Mouse (Mus musculus) kidney, embryonic 14.5 days (tissue): ENCODE results near the gene Pigl. TPM values are rescaled to one million over a fixed set of nuclear protein-coding genes. Genes with fewer than 3 reads are reported as not detected.
"Not testable (repeated sequence)": the region's sequence is repeated elsewhere in the genome, so short reads cannot be mapped to it uniquely, and the experiment has no call there.

Experiments
- ATAC-seq: fragments of 200-750 bp; cut with Nextera tagmentation; 2 replicates; pipeline ENCODE4 v1.8.0; 2017; ENCODE audit warnings: moderate number of reproducible peaks, mild to moderate bottlenecking, moderate TSS enrichment, moderate library complexity; ENCODE audit not compliant: low FRiP score, low TSS enrichment
- H3K27ac ChIP-seq: fragments of 300-500 bp; sonication (generic); 2 replicates; pipeline ENCODE4 v1.5.1; 2014; ENCODE audit warnings: low read depth, mild to moderate bottlenecking, low read length, moderate library complexity, mixed read lengths
- H3K27me3 ChIP-seq: fragments of 300-500 bp; sonication (generic); 2 replicates; pipeline ENCODE4 v1.6.1; 2014; ENCODE audit warnings: mild to moderate bottlenecking, low read length; ENCODE audit not compliant: control insufficient read depth, insufficient read depth
- H3K36me3 ChIP-seq: fragments of 300-500 bp; sonication (generic); 2 replicates; pipeline ENCODE4 v1.6.1; 2014; ENCODE audit warnings: low read length, mixed read lengths; ENCODE audit not compliant: control insufficient read depth, insufficient read depth
- H3K4me1 ChIP-seq: fragments of 300-500 bp; sonication (generic); 2 replicates; pipeline ENCODE4 v1.6.1; 2014; ENCODE audit warnings: low read length, mixed read lengths; ENCODE audit not compliant: control insufficient read depth, insufficient read depth
- H3K4me2 ChIP-seq: fragments of 300-500 bp; sonication (generic); replicated peaks from 2 replicates; pipeline ENCODE4 v1.6.1; 2014; ENCODE audit warnings: low read depth, mild to moderate bottlenecking, low read length
- H3K4me3 ChIP-seq: fragments of 300-500 bp; sonication (generic); 2 replicates; pipeline ENCODE4 v1.5.1; 2014; ENCODE audit warnings: mild to moderate bottlenecking, low read length
- H3K9ac ChIP-seq: fragments of 300-500 bp; sonication (generic); 2 replicates; pipeline ENCODE4 v1.6.1; 2014; ENCODE audit warnings: low read depth, mild to moderate bottlenecking, low read length, moderate library complexity
- H3K9me3 ChIP-seq: fragments of 300-500 bp; sonication (generic); 2 replicates; pipeline ENCODE4 v1.6.1; 2016; ENCODE audit warnings: low read length; ENCODE audit not compliant: control insufficient read depth
- WGBS: fragments of 180-500 bp; shearing (Covaris S2); extraction: QIAGEN DNeasy Blood & Tissue Kit; methylation state at CpG from one replicate; pipeline ENCODE4 v1.1.7; 2014; 5-methylcytosine and 5-hydroxymethylcytosine counted together
- polyA plus RNA-seq: library from polyadenylated mRNA; unstranded; fragments of >200 nt; fragmentation: Nextera tagmentation; extraction: Ambion mirVana; gene quantifications from 2 replicates; pipeline ENCODE4 v1.2.1, GENCODE M21; 2014

Gene Pigl
- polyA plus RNA-seq, 1 experiment from 2014 or later, result 15.1 TPM

GRCm38 (mm10) chr11:62500529-62500928 is 42.3 kb downstream of the Pigl start:
- Histone ChIP-seq H3K9ac (no peak overlapping the region), H3K36me3 (no peaks in the 10 kb centered on the region), H3K9me3 (no peaks in the 10 kb centered on the region), H3K4me1 (no peaks in the 10 kb centered on the region; the same call in 1 of the 2 replicates), H3K4me3 (no peak overlapping the region), H3K27ac (no peak overlapping the region), H3K4me2 (no peak overlapping the region), H3K27me3 (no peaks in the 10 kb centered on the region)
- 85% methylated on average over 2 of the region's 2 CpGs for WGBS
- ATAC-seq, result no peak

DNA sequence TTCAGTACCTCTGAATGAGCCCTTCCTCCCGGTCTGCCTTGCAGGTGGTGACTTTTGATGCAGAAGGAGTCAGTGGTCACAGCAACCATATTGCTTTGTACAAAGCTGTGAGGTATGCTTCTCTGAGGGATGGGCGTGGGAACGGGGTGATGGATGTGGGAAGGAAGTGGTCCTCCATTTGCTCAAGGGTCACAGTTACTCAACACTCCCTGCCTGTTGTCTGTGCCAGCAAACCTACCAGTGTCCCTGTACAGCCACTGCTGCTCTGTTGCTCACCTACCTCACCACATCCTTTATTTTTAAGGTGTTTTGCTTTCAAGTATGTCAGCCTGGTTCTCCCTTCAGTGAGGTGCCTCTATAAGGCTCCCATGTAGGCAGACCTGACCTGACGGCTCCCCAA is 49.4 kb downstream of the Pigl start:
- no peaks in the 10 kb centered on the region for H3K4me1 ChIP-seq
- no peaks in the 10 kb centered on the region for H3K9me3 ChIP-seq
- H3K4me2 ChIP-seq, result no peak overlapping the region
- 80% methylated on average over 4 of the region's 4 CpGs for WGBS
- no peak overlapping the region for H3K27ac ChIP-seq
- H3K36me3 ChIP-seq, result no peaks in the 10 kb centered on the region
- no peaks in the 10 kb centered on the region for H3K27me3 ChIP-seq
- H3K9ac ChIP-seq, result no peak overlapping the region
- ATAC-seq, result no peak
- H3K4me3 ChIP-seq, result no peak overlapping the region

- H3K27me3 ChIP-seq, H3K9ac ChIP-seq, H3K4me3 ChIP-seq, H3K4me1 ChIP-seq, H3K4me2 ChIP-seq, H3K36me3 ChIP-seq, H3K27ac ChIP-seq, H3K9me3 ChIP-seq, ATAC-seq: not testable (repeated sequence)
- WGBS, result 94% methylated on average over 13 of the region's 13 CpGs
These were observed 50.1 kb downstream of the Pigl start for GRCm38 (mm10) chr11:62508365-62508764.

GRCm38 (mm10) chr11:62508816-62509215 is 50.6 kb downstream of the Pigl start:
- H3K27ac ChIP-seq, H3K9me3 ChIP-seq, ATAC-seq, H3K4me2 ChIP-seq, H3K4me3 ChIP-seq, H3K36me3 ChIP-seq, H3K27me3 ChIP-seq, H3K4me1 ChIP-seq, H3K9ac ChIP-seq: not testable (repeated sequence)
- WGBS, result 97% methylated on average over 5 of the region's 5 CpGs

DNA sequence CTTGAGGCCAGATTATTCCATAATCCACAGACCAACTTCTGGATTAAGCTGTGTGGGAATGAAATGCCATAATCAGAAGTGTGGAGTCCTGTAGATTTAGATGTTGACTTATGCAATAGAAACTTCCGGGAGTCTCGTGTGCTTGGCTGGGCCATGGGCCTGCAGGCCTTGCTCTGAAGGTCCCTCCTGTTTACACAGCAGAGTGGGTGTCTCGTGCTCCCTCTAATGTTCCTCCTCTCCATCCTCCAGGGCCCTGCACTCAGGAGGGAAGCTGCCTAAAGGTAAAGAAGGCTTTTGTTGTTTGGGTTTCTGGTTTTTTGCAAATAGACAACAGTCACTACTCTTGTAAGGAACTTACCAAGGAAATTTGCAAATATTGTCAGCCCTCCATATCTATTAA is 51.3 kb downstream of the Pigl start:
- ATAC-seq, result no peak
- WGBS, result 62% methylated on average over 3 of the region's 3 CpGs

DNA sequence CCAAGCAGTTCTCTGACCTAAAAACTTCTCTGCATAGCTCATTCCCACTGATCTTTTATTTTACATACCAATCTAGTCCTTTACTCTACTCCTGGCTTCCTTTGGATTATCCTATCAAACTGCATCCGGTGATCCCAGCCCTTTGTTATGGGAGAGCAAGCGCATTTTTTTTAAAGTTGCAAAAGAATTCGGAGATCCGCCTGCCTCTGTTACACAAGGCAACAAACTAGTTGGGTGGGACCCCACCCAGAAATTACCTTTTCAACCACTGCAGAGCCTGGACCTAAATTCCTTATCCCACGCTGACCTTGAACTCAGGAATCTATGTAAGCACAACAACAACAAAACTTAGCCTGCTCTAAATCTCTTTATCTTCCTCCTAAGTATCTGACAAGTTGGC is 52.7 kb downstream of the Pigl start:
- no peaks in the 10 kb centered on the region for H3K27me3 ChIP-seq
- H3K36me3 ChIP-seq, result no peaks in the 10 kb centered on the region
- no peak overlapping the region; the same call in 1 of the 2 replicates for H3K9ac ChIP-seq
- H3K9me3 ChIP-seq, result no peaks in the 10 kb centered on the region
- no peak overlapping the region for H3K27ac ChIP-seq
- no peak overlapping the region for H3K4me2 ChIP-seq
- ATAC-seq, result no peak
- H3K4me3 ChIP-seq, result no peak overlapping the region
- 87% methylated on average over 5 of the region's 5 CpGs for WGBS
- H3K4me1 ChIP-seq, result no peaks in the 10 kb centered on the region

More for the DNA sequence above, 51.3 kb downstream of the Pigl start:
- Histone ChIP-seq H3K4me2 (no peak overlapping the region), H3K27me3 (no peaks in the 10 kb centered on the region), H3K36me3 (no peaks in the 10 kb centered on the region), H3K4me3 (no peak overlapping the region), H3K4me1 (no peaks in the 10 kb centered on the region), H3K9me3 (no peaks in the 10 kb centered on the region), H3K27ac (no peak overlapping the region), H3K9ac (no peak overlapping the region)

- Histone ChIP-seq H3K27me3 (no peaks in the 10 kb centered on the region), H3K4me1 (no peaks in the 10 kb centered on the region), H3K27ac (no peak overlapping the region), H3K4me3 (no peak overlapping the region), H3K9me3 (no peaks in the 10 kb centered on the region), H3K36me3 (no peaks in the 10 kb centered on the region), H3K9ac (no peak overlapping the region), H3K4me2 (no peak overlapping the region)
- no peak for ATAC-seq
- 85% methylated on average over 13 of the region's 13 CpGs for WGBS
These were observed 53.4 kb downstream of the Pigl start for GRCm38 (mm10) chr11:62511444-62512202.

DNA sequence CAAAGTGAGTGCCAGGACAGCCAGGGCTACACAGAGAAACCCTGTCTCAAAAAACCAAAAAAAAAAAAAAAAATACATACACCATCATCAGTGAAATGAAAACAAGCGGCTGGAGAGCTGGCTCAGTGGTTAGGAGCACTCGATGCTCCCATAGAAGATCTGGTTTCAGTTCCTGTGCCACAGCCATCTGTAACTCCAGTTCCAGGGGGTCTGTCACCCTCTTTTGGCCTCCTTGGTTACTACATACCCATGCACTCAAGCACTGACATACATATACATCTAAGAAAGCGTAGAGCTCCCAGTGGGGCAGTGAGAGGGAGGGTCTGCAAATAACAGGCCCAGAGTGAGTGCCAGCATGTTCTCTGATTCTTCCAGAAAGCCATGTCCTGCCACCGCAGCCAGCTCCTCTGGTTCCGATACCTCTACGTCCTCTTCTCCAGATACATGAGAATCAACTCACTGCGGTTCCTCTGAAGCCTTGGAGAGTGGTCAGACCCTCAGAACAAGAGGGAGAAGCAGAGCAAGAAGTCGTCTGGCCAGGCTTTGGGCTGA is 54.3 kb downstream of the Pigl start:
- no peaks in the 10 kb centered on the region for H3K9me3 ChIP-seq
- no peaks in the 10 kb centered on the region for H3K4me1 ChIP-seq
- no peak for ATAC-seq
- WGBS, result 89% methylated on average over 8 of the region's 8 CpGs
- no peak overlapping the region for H3K4me3 ChIP-seq
- no peak overlapping the region for H3K4me2 ChIP-seq
- no peaks in the 10 kb centered on the region for H3K27me3 ChIP-seq
- no peak overlapping the region for H3K9ac ChIP-seq
- no peak overlapping the region for H3K27ac ChIP-seq
- no peaks in the 10 kb centered on the region for H3K36me3 ChIP-seq

GRCm38 (mm10) chr11:62513311-62513710 is 55.1 kb downstream of the Pigl start:
- Histone ChIP-seq H3K9me3 (no peaks in the 10 kb centered on the region), H3K27ac (no peak overlapping the region), H3K9ac (no peak overlapping the region), H3K27me3 (no peaks in the 10 kb centered on the region), H3K4me3 (no peak overlapping the region), H3K4me2 (no peak overlapping the region), H3K36me3 (no peaks in the 10 kb centered on the region), H3K4me1 (no peaks in the 10 kb centered on the region)
- WGBS, result 77% methylated on average over 6 of the region's 6 CpGs
- ATAC-seq, result no peak
